Mouse (Mus musculus) cerebellum, postnatal 25 days (tissue): ENCODE data around the gene Cfap300.

Experiments used
- DNase-seq, 2 experiments: peaks; one replicate each; pipeline ENCODE4 v3.0.0; 2021; ENCODE audit warnings: mixed read lengths in 2 of 2

The Cfap300 gene

DNA sequence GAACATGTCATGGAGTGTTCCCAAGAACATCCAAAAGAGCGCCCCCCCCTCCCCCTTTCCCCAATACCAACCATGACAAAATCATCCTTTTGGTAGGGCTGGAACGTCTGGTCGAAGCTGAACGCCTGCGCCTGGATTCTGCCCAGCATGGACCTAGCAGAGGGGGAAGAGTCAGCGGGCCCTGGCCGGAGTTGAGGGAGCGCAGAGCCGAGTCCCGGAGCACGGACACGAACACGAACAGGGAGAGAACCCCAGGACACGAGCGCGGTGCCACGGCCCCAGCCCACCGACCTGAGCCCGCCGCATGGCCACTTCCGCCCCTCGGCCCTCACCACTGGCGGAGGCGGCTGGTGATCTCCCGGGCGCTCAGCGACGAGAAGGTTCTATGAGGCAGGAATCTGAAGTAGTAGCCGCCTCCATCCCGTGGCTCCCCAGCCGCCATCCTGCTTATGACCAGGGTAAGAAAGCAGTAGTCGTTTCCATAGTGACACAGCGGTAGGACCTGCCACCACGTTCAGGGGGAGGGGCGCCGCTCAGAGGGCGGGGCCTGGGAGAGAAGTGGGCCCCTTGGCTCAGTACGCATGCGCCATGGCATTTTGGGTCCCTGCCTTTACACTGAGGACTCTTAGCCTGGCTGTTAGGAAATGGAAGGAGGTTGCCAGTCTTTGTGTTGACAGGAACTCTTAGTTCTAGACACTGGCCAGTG, at the start of gene Cfap300:
Cfap300 (minus strand) TSS at position 486 of the 706 bp plus-strand sequence.
- DNase-seq = peak; percentile 96 to 99

DNA sequence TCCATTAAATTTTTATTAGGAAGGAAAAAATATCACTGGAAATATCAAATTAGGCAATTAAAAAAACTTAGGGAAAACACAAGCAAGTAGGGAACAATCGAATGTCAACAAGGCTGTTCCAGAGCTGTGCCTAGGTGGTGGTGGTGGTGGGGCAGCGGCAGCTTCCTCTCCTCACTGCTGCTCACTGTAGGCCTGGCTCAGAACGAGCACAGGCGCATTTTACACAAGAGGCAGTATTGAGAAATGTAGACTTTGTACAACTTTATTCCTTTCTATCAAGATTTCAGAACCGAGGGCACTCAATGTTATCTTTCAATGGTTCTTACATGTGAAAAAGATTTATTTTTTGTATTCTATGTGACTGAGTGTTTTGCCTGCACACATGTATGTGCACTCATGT, 36.3 kb upstream of the Cfap300 start:
- DNase-seq = no peak

DNA sequence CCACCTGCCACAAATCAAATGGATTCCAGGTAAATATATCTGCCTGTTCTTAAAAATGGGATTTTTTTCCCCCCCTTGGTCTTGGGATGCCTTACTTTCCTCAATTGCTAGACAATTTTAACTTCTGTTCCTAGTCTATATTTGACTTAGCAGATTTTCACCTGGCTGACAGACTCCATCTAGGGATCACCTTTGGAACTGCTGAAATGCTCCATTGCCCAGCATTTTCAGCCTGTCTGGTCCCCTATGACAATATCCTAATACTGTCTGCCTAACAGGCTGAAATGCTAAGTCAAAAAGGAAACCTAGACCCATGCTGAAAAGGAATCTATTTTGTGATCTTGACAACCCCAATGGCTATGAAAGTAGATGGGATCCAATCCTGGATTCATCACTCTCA, 31.7 kb upstream of the Cfap300 start:
- DNase-seq = peak; percentile 19 to 52

DNA sequence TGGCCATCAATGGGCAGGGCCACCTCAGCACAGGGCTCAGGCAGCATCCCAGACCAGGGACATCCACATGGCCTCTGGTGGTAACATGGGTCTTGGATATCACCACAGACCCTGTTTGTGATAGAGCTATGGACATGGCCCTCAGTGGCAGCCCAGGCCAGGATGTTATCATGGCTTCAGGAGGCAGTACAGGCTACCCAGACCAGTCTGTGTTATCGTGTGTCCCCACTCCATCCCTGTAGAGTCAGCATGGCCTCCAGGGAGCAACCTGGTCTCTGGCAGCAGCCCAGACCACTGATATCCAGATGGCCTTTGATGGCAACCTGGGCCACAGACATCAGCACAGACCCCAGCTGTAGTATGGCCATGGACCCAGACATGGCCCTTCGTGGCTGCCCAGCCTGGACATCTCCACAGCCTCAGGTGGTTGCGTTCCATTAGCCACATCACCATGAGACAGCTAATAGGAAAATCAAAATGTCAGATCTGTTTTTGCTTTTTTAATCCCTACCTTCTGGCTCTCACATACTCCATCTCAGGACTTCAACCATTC, 30.7 kb upstream of the Cfap300 start:
- DNase-seq = no peak

DNA sequence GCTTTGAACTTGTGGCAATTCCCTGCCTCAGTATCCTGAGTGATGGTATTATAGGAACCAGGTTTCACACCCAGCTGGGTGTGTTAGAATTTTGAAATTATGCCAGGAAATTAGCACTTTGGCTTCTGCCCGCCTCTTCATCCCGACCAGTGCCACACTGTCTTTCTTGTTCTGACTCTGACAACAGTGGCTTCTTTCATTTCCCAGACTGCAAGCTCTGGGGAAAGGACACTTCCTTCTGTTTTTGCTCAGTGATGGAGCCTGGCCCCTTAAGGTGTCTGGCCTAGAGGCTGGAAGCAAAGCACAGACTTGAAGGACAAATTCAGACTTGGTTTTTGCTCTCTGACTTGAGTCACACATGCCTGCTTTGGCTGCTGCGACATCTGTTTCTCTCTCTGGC, 17.0 kb upstream of the Cfap300 start:
- DNase-seq = no peak

DNA sequence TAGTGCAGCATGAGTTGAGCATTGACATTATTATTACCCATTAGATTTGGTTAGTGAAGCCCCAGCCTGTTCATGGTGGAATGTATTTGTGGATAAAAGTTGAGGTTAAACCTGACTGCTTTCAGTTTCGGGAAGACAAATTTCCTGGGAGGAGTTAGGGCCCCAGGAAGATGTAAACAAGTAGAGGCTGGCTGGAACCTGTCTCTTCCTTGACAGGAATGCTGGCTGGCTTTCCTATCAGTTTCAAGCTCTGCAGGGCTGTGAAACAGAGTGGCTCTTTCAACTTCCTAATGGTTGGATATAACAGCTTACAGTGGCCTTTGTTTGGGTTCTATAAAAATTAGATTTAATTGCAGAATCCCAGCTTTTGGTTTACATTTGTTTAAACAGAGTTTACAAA, 12.2 kb upstream of the Cfap300 start:
- DNase-seq = no peak

DNA sequence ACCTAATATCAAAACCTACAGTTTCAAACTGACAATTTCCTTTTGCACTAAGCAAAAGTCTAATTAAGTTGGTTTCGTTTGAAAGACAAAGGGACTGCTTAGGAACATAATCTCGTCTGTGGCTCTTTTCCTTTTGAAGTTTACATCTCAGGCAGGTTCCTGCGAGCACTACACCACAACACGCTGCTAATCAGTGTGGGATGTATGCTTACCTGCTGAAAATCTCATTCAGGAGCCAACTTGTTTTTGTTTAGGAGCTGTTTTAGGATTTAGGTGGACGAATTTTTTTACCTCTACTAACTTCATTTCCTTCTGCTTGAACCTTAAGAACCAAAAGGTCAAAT, 393 bp upstream of the Cfap300 start:
- no peak for DNase-seq

DNA sequence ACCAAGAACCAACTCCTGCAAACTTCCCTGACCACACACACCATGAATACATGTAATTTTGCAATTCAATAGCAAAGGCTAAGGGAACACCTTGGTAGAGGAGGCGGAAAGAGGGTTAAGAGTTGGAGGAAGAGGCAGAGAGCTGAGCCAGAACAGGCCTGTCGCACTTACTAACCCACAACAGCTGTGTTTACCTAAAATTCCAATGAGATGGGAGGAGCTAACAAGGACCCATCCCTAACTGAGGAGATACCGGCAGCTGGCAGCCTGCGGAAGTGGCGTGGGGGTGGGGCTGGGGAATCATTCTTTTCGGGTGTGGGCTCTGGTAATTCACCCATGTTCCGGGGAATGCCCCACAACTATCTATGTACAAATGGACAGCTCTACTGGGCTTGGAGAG, 7.1 kb downstream of the Cfap300 start:
- no peak for DNase-seq

DNA sequence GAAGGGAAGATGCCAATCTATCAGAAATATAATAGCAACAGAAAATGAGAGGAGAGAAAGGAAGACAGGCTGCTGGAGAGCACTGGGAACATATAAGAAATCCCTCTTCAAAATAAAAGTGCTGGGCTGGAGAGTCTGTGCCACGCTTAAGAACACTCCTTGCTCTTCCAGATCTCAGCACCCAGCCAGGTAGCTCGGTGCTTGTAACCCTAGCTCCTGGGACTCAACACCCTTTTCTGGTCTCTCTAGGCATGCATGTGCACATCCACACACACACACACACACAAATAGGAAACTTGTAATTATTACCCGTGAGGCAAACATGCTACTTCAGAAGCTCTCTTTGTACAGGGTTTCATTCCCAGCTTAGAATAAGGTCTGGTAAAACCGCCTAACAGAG, 7.5 kb downstream of the Cfap300 start:
- DNase-seq = no peak

DNA sequence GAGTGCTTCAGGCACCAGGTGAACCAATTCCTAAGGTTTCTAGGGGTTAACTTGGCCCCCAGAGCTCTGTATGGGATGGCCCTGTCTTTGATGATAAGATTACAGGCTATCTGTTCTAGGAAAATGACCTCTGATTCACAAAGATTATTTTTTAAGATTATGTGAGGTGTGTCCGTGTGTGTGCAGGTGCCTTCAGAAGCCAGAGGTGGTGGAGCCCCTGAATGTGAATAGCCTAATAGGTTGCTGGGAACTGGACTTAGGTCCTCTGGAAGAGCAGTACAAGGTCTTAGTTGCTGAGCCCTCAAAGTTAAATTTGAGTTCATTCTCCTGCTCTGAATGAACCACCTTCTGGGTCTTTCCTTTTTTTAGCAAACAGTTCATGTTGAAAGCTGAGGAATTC, 8.5 kb downstream of the Cfap300 start:
- no peak for DNase-seq

DNA sequence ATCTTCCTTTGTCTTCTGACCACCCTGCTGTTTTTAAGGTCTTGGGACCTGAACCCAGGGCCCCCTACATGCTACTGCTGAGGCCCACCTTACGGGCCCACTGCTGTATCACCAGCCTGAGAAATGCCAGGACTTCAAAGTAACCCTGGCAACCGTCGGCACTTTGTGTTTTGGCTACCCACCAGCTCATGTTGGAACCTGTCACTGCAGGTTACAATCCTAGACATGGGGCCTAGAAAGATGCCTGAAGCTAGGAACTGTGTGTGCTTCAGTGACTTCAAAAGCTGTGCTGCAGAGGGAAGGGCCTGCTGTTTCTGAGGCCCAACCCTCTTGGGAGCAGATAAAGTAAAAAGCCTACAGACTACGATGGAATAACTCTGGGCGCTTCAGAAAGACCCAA, 9.8 kb downstream of the Cfap300 start:
- DNase-seq = no peak

DNA sequence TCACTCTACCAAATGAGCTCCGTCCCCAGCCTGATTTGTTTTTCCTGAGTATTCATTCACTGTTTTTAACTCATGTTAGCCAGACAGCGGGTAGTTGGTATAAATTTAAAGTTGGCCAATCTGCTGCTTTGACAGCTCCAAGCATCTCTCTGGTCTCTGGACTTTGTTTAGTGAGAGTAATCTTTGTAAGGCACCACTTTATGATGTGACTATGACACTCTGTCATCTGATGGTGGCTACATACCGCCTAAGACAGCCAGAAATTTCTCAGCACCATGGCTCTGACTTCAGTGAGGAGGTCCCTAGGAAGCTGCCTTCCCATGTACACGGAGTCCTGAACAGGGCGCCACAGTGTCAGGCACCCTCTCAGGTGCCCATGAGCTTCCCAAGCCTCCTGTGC, 24.0 kb downstream of the Cfap300 start:
- DNase-seq = no peak

DNA sequence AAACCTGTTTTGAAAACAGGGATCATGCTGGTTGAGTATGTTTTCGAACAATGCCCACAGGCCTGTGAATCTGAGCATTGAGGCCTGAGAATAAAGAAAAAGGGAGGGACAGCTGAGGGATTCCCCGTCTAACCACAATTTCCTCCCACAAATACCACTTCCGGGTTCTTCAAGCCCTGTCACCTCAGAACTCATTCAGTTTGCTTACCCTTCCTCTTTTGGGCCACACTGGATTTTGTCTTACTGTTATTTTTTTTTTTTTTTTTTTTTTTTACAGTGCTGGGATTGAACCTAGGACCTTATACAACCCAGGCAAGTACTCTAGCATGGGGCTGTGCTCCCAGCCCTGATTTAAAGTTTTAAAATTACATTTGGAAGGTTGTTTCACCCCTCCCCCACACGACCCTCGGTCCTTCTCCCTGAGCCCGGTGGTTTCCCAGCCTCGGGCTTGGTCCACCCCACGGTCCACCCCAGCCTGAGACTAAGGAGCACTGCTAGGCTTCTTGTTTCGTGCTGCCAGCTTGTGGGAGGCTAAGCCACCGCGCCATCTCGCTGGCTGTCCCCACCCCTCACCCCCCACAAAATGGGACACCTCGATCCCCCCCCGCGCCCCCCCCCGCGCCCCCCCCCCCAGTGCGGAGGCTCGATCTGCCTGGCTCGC, 25.2 kb downstream of the Cfap300 start:
- DNase-seq = peak; percentile 39 to 53

DNA sequence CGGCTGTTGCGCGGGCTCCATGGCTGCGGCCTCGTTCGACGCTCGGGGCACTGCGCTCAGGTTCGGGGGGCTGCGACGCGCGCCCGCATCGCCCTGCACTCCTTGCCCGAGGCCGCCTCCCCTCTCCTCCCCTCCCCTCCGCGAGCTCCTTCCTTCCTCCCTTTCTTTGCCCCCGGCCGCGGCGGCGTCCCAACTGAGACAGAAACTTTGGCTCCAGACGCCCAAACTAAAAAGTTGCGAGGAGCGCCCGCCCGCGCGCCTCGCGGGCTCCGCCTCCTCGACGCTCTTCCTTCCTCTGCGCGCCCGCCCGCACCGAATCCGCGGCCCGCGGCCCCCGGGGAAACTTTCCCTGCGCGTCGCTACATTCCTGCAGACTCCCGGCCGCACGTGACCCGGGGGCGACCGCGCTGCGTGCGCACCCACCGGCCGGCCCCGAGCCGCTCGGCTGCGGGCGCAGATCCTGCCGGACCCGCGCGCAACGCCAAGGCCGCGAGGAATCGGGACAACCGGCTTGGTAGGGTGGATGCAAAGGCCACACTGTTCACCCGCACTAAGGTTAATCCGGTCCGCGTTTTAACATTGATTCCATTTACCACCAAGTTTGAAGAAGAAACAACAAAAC, 38.1 kb downstream of the Cfap300 start, which contains the start of gene Yap1:
Yap1 (minus strand) TSS at position 227 of the 622 bp plus-strand sequence.
- DNase-seq = peak; percentile 74 to 78

DNA sequence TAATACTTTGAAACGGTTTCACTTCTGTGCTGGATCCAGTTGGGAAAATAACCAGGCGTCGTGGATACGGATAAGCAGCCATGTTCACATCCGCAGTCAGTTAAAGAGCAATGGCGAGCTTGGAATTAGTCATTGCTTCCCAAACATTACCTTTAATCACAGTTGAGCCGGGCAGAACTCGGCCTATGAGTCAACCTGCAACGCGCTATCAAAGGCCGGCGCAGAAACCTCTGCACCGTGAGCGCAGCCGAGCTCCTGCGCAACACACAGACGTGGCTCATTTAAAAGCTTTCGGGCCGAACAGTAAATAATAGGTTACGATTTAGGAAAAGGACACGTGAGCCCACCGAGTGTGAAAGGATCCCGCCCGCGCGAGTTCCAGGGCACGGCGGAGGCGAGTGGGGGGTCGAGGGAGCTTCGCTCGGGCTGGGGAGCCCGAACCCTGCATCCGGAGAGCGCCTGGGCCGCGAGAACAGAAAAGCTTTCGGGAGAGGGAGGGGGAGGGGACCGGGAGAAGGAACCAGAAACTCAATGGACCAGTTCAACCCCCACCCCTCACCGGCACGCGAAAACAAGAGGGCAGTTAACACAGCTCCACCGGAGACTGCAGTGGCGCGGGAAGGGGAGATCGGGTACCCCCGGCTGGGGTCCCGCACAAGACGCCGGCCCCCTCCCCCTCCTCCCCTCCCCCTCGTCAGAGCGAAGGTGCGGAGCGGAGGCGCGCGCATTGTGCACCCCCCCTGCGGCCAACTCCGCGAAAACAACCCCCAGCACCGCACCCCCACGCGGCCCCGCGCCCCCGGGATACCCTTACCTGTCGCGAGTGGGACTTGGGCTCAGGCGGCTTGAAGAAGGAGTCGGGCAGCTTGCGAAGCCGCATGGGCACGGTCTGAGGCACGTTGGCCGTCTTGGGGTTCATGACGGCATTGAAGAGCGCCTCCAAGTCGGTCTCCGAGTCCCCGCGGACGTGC, 39.0 kb downstream of the Cfap300 start:
- DNase-seq = peak; percentile 47 to 51

DNA sequence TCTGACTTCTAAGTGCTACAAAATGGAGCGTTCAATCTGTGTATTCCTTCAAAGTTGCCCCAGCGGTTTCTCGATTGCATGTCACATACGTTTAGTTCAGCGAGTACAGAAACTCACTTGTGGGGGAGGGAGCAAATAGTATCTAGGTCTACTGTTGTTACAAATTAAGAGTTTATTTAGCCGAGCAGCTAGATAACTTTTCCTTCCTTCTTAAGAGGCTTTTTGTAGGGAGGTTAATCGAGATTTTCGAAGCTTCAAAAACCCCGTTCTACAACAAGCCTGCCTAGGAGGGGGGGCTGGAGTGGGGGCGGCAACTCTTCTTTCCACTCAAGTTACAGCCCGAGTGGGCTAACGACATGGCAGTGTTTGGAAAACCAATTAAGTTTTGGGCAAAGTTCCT, 39.8 kb downstream of the Cfap300 start:
- DNase-seq = peak in 1 of 2 experiments; percentile 15

DNA sequence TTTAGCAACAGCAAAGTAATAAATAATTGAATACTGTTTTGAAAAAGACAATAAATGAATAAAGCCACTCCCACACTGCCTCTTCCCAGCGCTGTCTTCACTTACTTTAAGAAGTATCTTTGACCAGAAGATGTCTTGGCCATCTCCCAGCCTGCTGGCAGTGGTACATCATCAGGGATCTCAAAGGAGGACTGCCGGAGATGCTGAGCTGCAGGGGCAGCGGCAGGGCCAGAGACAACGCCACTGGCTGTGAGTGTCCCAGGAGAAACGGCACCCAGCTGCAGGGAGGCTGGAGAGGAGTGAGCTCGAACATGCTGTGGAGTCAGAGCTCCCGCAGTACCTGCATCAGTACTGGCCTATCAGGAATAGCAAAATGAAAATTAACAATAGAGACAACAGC, 41.3 kb downstream of the Cfap300 start:
- peak; percentile 8 to 11 for DNase-seq

DNA sequence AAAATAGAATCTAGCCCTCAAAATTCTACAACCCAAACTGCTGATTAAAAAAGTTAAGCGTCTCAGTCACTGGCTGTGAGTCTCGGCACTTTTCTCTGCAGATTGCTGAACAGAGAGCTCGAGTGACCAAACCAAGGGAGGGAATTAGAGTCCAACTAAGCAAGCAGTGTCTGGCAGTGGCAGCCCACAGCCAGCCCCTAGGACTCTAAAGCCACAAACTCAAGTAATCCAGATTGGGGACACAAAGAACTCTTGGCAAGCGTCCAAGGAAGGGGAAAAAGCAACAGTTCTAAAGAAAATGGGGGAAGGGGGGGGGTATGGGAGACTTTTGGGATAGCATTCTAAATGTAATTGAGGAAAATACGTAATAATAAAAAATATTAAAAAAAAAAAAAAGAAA, 48.3 kb downstream of the Cfap300 start:
- DNase-seq = no peak

DNA sequence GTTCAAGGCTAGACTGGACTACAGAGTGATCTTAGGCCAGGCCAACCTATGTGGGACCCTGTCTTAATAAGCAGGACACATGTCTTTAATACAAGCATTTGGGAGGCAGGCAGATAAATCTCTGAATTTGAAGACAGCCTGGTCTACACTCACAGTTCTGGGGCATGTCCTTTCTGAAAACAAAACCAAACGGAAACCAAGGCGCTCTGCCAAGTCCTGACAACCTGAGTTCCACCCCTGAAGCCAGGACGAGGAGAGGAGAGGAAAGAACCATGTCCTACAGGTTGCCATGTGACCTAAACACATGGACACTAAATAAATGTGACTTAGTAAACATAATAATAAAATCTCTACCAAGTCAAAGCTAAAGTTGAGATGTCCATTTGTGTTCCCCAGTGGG, 50.0 kb downstream of the Cfap300 start:
- no peak for DNase-seq

DNA sequence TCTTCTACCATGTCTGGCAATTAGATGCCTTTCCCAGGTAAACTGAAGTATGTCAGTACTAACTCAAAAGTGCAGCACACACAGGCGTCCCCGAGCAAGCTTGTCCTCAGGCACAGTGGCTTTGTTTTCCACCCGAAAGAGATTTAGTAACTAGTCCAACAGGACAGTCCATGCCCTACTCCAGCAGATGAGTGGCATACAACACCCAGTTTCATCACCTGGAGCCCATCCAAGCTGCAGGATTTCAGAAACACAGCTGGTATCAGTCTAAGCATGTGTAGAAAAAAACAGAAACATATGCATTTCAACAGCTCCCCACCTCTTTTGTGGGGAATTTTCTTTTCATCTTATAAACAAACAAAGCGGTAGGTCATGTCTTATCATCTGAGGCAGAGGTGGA, 51.7 kb downstream of the Cfap300 start:
- DNase-seq = no peak

DNA sequence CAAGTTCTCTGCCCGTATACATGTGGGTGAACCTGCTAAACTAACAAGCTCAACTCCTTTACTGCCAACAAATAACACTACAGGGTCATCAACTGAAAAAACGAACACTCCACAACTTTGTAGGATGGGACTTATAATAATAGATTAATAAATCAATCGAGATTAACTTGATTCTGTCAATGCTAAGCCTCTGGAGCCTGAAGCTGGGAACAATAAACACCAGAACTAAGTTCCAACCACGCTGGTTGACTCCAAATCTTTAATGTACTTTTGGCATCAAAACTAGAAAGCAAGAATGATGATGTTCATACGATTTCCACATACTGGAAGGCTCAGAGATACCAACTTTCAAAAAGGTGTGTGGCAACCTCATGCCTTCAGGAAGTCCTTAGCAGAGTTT, 55.5 kb downstream of the Cfap300 start:
- no peak for DNase-seq

DNA sequence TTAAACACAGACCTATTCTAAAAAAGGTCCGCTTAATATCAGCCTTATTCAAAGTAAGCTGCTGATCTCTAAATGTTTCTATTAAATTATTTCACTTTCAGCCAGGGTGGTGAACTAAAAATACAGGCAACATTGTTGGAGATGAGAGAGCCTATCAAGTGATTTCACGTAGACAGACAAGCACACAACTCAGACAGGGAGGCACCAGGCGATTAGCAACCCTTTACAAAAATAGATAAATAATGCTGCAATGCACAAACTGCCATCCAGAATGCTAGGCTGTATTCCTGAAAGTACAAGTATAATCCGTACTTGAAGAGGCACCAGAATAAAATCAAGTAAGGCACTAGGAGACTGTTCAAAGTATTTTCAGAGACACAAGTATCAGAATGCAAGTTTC, 58.3 kb downstream of the Cfap300 start:
- no peak for DNase-seq

DNA sequence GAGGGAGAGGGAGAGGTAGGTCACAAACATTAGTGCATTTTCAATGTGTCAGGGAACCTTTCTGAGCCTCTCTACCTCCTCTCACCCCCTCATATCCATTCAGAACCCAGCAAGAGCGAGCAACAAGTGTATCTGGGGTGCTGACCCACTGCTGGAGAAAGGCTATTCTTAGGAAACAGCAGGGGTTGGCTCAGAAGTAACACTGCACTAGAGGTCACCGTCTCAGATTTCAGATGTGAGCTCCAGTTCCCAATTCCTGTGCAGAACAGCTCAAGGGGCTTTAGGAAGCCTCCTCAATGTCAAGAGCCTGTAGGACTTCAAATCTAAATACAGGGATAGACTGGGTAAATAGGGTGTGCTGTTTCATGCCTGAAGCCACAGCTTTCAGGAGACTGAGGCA, 59.0 kb downstream of the Cfap300 start:
- DNase-seq = no peak
